Mouse (Mus musculus) liver, postnatal 0 days (tissue): ENCODE results near the gene Gm29797. TPM values are rescaled to one million over a fixed set of nuclear protein-coding genes. Genes with fewer than 3 reads are reported as not detected.

Experiments
- ATAC-seq: fragments of 200-750 bp; cut with Nextera tagmentation; 2 replicates; pipeline ENCODE4 v1.8.0; 2017; ENCODE audit warnings: mild to moderate bottlenecking, moderate library complexity
- DNase-seq: peaks from one replicate; pipeline ENCODE4 v3.0.0-alpha.2; 2016
- H3K27ac ChIP-seq: fragments of 300-500 bp; sonication (generic); 2 replicates; pipeline ENCODE4 v1.5.1; 2014; ENCODE audit warnings: antibody characterized with exemption, moderate library complexity, mild to moderate bottlenecking, low read depth
- H3K27me3 ChIP-seq: fragments of 300-500 bp; sonication (generic); 2 replicates; pipeline ENCODE4 v1.6.1; 2014; ENCODE audit warnings: low read length, control low read depth, mixed read lengths; ENCODE audit not compliant: insufficient read depth
- H3K36me3 ChIP-seq: fragments of 300-500 bp; sonication (generic); replicated peaks from 2 replicates; pipeline ENCODE4 v1.6.1; 2014; ENCODE audit warnings: mild to moderate bottlenecking, control low read depth, low read length, moderate library complexity, mixed read lengths; ENCODE audit not compliant: insufficient read depth
- H3K4me1 ChIP-seq: fragments of 300-500 bp; sonication (generic); 2 replicates; pipeline ENCODE4 v1.6.1; 2014; ENCODE audit warnings: antibody characterized with exemption, mild to moderate bottlenecking, control low read depth; ENCODE audit not compliant: insufficient read depth
- H3K4me2 ChIP-seq: fragments of 300-500 bp; sonication (generic); 2 replicates; pipeline ENCODE4 v1.6.1; 2014; ENCODE audit warnings: low read depth, mild to moderate bottlenecking, low read length, moderate library complexity, mixed read lengths
- H3K4me3 ChIP-seq: fragments of 300-500 bp; sonication (generic); 2 replicates; pipeline ENCODE4 v1.5.1; 2014; ENCODE audit warnings: low read depth, low read length
- H3K9ac ChIP-seq: fragments of 300-500 bp; sonication (generic); replicated peaks from 2 replicates; pipeline ENCODE4 v1.6.1; 2014; ENCODE audit warnings: mild to moderate bottlenecking, moderate library complexity
- H3K9me3 ChIP-seq: fragments of 300-500 bp; sonication (generic); 2 replicates; pipeline ENCODE4 v1.6.1; 2016; ENCODE audit warnings: mild to moderate bottlenecking, control low read depth, low read length, mixed read lengths
- CTCF ChIP-seq: sonication (generic); IDR thresholded peaks from 2 replicates; pipeline ENCODE4 v1.5.1; 2016; ENCODE audit warnings: antibody characterized with exemption, low read depth
- EP300 ChIP-seq: IDR thresholded peaks from 2 replicates; pipeline ENCODE4 v1.6.1; 2016; ENCODE audit warnings: antibody characterized with exemption, low read depth, mild to moderate bottlenecking
- WGBS: fragments of 180-500 bp; shearing (Covaris S2); extraction: QIAGEN DNeasy Blood & Tissue Kit; methylation state at CpG from one replicate; pipeline ENCODE4 v1.1.7; 2014; ENCODE audit not compliant: insufficient replicate concordance; 5-methylcytosine and 5-hydroxymethylcytosine counted together
- polyA plus RNA-seq: library from polyadenylated mRNA; unstranded; fragments of >200 nt; fragmentation: Nextera tagmentation; extraction: Ambion mirVana; gene quantifications from 2 replicates; pipeline ENCODE4 v1.2.1, GENCODE M21; 2015

Gene Gm29797
- polyA plus RNA-seq, 1 experiment from 2014 or later: not detected

DNA sequence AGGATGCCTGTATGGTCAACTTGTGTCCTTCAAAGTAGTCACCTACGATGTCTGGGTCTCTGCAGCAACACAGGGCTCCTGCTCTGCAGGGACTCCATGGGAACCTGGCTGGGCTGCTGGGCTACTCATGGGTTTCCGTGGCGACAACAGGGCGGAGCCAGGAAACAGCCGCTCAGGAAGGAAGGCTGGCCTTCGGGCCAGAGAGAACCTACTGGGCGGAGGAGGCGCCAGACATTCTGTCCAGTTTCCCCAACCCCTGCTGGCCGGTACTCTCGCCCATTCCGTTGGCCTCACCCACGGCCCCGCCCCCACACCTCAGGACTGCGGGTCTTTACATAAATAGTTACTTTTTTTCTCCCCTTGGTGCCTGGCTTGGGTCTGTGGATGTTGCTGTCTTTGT lies 18.6 kb downstream of the Gm29797 start:
- ATAC-seq (no peak), DNase-seq (peak; percentile 48)
- peaks cover 30% of the 10 kb centered on the region for H3K27me3 ChIP-seq
- H3K4me1 ChIP-seq: peaks cover 13% of the 10 kb centered on the region
- H3K4me3 ChIP-seq: no peak overlapping the region
- no peak overlapping the region for H3K9ac ChIP-seq
- no peak overlapping the region for H3K27ac ChIP-seq
- no peaks in the 10 kb centered on the region for H3K36me3 ChIP-seq
- H3K4me2 ChIP-seq: peak overlapping the region; percentile 49
- no peak for TF ChIP-seq EP300
- no peak for TF ChIP-seq CTCF
- under 1% methylated on average over 14 of the region's 14 CpGs for WGBS
- H3K9me3 ChIP-seq: no peaks in the 10 kb centered on the region

DNA sequence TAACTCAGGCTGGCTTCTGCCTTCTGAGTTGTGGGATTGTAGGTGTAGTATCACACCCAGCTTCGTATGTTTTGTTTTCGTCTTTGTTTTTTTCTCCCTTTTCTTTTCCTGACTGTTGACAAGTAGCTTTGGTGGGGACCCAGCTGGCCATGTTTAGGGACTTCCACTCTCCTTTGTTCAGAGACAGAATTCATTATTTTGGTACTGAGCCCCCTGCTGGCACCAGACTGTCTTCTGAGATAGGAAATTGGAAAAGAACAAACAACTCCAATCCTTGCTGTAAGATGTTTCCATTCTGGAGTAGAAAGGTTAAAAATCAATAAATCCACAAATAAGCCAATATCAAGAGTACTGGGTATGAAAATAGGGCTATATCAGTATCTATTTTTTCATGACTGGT lies 19.6 kb downstream of the Gm29797 start:
- 31% methylated on average over 2 of the region's 2 CpGs for WGBS

DNA sequence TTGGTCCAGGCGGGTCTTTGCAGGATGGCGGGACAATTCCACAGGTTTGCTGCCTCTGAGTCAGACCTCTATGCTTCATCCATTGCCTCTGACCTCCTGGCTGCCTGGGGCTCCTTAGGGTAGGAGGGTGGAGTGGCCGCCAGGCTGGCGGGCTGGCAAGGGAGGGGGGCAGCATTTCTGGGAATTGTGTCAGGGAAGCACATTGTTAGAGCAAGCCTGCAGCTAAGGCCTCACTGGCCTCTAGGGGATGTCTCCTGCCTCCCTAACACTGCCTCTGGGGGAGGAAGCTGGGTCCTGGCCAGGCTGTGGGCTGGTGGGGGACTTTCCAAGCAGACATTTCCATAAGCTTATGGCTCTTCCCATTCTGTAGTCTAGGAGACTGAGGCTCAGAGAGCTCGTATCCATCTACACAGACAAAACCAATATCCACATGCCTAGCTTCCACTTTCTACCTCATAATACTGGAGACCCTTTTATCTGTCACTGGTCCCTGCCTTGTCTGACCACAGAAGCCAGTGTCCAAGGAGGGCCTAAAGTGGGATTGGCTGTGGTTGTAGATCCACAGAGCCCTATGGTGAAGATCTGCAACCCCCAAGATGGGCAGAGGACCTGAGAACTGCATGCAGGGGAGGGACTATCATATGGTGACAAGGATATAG lies 20.4 kb downstream of the Gm29797 start:
- Histone ChIP-seq H3K4me1 (peaks cover 17% of the 10 kb centered on the region), H3K9ac (no peak overlapping the region), H3K9me3 (no peaks in the 10 kb centered on the region), H3K4me2 (no peak overlapping the region), H3K27me3 (peaks cover 12% of the 10 kb centered on the region), H3K4me3 (no peak overlapping the region), H3K36me3 (no peaks in the 10 kb centered on the region), H3K27ac (0 out of 2 replicates have a peak overlapping the region, but pooled peaks have one; percentile 34)
- peak; percentile 27 for TF ChIP-seq CTCF
- TF ChIP-seq EP300: no peak
- DNase-seq (no peak), ATAC-seq (no peak)
- WGBS: 67% methylated on average over 5 of the region's 5 CpGs

More for the DNA sequence above, 19.6 kb downstream of the Gm29797 start:
- TF ChIP-seq CTCF (peak; percentile 26; the same call in 1 of the 2 replicates), EP300 (no peak)
- H3K36me3 ChIP-seq: no peaks in the 10 kb centered on the region
- H3K27me3 ChIP-seq: peaks cover 20% of the 10 kb centered on the region
- no peak overlapping the region for H3K9ac ChIP-seq
- no peak overlapping the region for H3K4me2 ChIP-seq
- peaks cover 17% of the 10 kb centered on the region for H3K4me1 ChIP-seq
- DNase-seq: no peak
- no peak for ATAC-seq
- no peak overlapping the region for H3K4me3 ChIP-seq
- no peaks in the 10 kb centered on the region for H3K9me3 ChIP-seq
- H3K27ac ChIP-seq: peak overlapping the region; percentile 9; the same call in 1 of the 2 replicates

DNA sequence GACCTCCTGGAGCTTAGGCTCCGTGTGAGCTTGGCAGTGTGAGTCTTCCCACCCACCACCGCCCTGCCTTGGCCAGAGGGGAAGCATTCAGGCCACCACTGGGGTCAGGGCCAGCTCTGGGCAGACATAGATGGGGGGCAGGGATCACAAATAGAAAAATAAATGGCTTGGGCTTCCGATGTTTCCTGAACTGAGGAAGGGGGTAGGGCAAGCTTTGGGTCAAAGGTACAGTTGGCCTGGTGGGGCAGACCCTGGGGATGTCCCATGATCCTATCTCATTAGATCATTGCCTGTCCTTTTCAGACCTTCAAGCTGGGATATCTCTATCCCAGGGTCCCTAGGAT lies 20.9 kb downstream of the Gm29797 start:
- Histone ChIP-seq H3K9me3 (no peaks in the 10 kb centered on the region), H3K27ac (0 out of 2 replicates have a peak overlapping the region, but pooled peaks have one; percentile 34), H3K9ac (no peak overlapping the region), H3K4me3 (no peak overlapping the region), H3K27me3 (peaks cover 7% of the 10 kb centered on the region; the same call in 1 of the 2 replicates), H3K36me3 (no peaks in the 10 kb centered on the region), H3K4me1 (peaks cover 17% of the 10 kb centered on the region), H3K4me2 (no peak overlapping the region)
- no peak for ATAC-seq
- 41% methylated on average over 3 of the region's 3 CpGs for WGBS
- TF ChIP-seq EP300: no peak
- no peak for TF ChIP-seq CTCF
- DNase-seq: no peak

DNA sequence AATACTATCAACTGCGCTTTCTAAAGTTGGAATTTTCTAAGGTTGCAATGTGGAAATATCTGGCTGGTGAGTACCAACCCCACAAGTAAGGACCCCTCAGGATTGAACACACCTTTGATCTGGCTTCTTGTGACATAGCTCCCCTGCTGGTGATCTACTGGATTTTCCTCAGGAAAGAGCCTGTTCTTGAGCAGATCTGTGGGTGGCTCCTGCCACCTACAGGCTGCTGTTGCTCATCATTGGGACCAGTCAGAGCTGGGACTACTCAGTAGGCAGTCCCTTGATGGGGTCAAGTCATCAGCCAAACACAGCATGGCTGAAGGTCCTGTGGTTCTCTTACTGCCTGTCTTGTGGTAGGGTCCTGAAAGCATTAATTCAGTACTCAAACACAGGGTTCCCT lies 21.9 kb downstream of the Gm29797 start:
- Histone ChIP-seq H3K4me2 (no peak overlapping the region), H3K9me3 (no peaks in the 10 kb centered on the region), H3K27me3 (0 out of 2 replicates have a peak, but pooled peaks cover 3% of the 10 kb centered on the region), H3K36me3 (no peaks in the 10 kb centered on the region), H3K27ac (no peak overlapping the region), H3K9ac (no peak overlapping the region), H3K4me3 (no peak overlapping the region), H3K4me1 (peaks cover 17% of the 10 kb centered on the region)
- TF ChIP-seq CTCF: peak; percentile 98
- no peak for TF ChIP-seq EP300
- 44% methylated on average over 1 of the region's 1 CpGs for WGBS
- DNase-seq (peak; percentile 79), ATAC-seq (peak; percentile 73)

DNA sequence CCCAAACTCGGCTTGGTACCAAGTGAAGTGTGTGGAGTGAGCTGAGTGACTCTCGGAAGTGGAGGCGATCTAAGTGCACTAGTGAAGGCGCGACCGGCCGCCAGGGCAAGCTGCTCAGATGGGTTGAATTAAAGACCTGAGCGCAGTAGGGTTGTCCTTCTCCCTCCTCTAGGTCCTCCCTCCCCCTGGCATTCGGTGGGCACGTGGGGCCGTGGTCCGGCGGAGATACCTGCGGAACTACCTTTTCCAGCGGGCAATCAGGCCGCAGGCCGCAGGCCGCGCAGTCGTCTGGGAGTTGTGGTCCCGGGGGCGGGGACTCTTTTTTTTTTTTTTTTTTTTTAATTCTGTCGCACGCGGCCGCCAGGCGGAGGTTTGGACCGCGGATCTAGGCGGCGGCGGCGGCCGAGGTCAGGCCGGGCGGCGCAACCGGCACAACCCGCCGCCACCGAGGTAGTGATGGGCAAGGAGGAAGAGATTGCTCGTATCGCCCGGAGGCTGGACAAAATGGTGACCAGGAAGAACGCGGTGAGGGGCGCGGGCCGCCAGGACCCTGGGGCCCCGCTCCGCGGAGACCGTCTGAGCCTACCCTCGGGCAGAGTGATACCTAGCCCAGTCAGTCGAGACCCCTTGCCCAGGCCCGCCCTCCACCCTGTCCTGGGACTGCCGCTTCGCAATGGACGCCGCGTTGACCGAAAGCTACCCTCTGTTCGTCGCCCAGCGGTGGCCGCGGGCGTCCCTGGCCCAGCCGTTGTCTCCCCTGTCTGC lies 23.3 kb downstream of the Gm29797 start, which contains the start of gene Tcea2:
Gene Tcea2, plus strand, starts transcription at position 360 of the 765 bp plus-strand sequence.
- 0 out of 2 replicates have a peak within 1 kb of the TSS, but pooled peaks have one; percentile 48 for H3K27ac ChIP-seq

More for the DNA sequence above, 23.3 kb downstream of the Gm29797 start, which contains the start of gene Tcea2:
- peak; percentile 73 for DNase-seq
- H3K36me3 ChIP-seq: no peaks in the 10 kb centered on the region
- peaks cover 17% of the 10 kb centered on the region for H3K4me1 ChIP-seq
- peak; percentile 62 for ATAC-seq
- 0 out of 2 replicates have a peak, but pooled peaks cover under 1% of the 10 kb centered on the region for H3K27me3 ChIP-seq
- peak within 1 kb of the TSS; percentile 68 for H3K4me3 ChIP-seq
- WGBS: 0% methylated on average over 58 of the region's 69 CpGs
- peak within 1 kb of the TSS; percentile 73 for H3K9ac ChIP-seq
- no peaks in the 10 kb centered on the region for H3K9me3 ChIP-seq
- peak within 1 kb of the TSS; percentile 97 for H3K4me2 ChIP-seq
- no peak for TF ChIP-seq EP300
- peak; percentile 21 for TF ChIP-seq CTCF
